Mouse (Mus musculus) large intestine, adult 2 months (tissue): ENCODE results near the gene Pcsk7. TPM values are rescaled to one million over a fixed set of nuclear protein-coding genes. Genes with fewer than 3 reads are reported as not detected.
A peak's percentile ranks its signal among the peaks of the same experiment; 100 is the strongest.

Experiments used
- DNase-seq: peaks from one replicate; pipeline ENCODE4 v3.0.0-alpha.2; 2012; ENCODE audit warnings: low read depth, low spot score
- WGBS: fragments of 180-500 bp; shearing (Covaris S2); methylation state at CpG from one replicate; pipeline ENCODE4 v1.1.7; 2018; 5-methylcytosine and 5-hydroxymethylcytosine counted together
- polyA plus RNA-seq: library from polyadenylated mRNA; depleted of rRNA; stranded (reverse); fragments of >200 nt; gene quantifications from 2 replicates; pipeline ENCODE4 v1.2.3, GENCODE M21; 2012; rRNA removed

Pcsk7 gene
- polyA plus RNA-seq: 30.9 and 55.9 TPM in 2 replicates

DNA sequence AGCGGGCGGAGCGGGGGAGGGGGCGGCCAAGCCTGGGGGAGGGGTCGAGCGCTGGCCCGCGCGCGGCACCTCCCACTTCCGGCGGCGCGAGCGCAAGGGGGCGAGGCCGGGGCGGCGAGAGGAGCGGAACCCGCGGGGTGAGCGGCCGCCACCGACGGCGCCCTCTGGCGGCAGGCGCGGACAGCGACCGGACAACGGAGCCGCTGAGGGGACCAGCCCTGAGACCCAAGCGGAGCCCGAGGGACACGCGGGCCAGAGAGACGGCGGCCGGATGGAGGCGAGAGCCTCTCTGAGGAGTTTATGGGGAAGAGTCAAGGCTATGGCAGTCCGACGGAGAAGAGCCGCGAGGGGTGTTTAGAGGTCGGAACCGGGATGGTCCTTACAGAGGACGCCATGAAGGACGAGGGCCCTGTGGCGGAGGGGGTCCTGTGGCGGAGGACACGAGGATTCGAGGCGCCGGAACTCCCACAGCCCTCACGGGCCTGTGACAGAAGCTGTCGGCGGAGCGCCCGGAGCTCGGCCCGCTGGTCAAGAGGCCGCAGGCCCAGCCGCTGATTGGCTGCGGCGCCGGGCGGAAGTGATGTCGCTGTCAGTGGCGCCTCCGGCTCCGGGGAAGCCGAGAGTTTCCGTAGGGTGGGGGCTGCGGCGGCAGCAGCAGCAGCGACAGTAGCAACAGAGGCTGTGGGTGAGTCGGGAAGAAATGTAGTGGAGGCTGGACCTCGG lies at the start of gene Pcsk7, which contains the start of gene Rnf214:
Gene Pcsk7 (plus strand): TSS at position 143 of the 723 bp plus-strand sequence.
Gene Rnf214 (minus strand): TSS at position 557 of the 723 bp plus-strand sequence.
- DNase-seq: peak; percentile 69
- whole genome bisulfite sequencing: 1% methylated on average over 80 of the region's 80 CpGs

GRCm38 (mm10) chr9:45859364-45859763 lies 46.9 kb upstream of the Pcsk7 start:
- 96% methylated on average over 10 of the region's 10 CpGs for WGBS
- no peak for DNase-seq

DNA sequence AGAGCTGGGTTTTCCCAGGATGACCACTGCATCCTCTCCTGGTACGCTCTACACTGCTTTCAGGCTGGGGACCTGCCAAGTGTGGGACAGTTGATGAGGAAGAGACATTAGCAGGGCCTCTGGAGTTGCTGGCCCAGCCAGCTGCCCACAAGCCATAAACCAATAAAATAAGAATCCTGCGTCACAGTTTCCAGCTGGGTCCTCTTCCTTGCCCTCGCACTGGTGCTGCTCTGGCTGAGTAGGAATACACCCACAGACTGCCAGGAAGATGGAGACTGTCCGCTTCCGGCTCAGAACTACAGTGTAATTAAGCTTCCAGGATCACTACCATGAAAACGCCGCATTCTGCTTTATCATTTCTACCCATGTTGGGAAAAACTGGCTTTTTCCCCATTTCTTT lies 44.5 kb upstream of the Pcsk7 start:
- DNase-seq: peak; percentile 52
- 29% methylated on average over 7 of the region's 7 CpGs for WGBS

GRCm38 (mm10) chr9:45869181-45869580 lies 37.1 kb upstream of the Pcsk7 start:
- no peak for DNase-seq
- 93% methylated on average over 3 of the region's 3 CpGs for WGBS

DNA sequence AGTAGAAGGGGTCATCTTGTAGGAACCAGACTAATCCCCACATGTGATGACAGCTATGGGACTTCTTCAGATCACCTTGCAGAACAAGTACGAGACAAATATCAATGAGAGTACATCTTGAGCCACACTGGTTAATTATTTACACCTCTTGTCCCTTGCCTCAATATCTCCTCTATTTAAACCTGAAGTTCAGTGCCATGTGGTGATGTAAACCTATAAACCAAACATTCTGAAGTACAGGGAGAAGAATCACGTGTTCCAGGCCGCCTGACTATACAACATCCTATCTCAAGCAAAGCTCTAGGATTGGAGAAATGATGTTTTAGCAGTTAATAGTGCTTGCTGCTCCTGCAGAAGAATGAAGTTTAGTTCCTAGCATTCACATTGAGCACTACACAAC lies 36.0 kb upstream of the Pcsk7 start:
- DNase-seq: no peak
- 35% methylated on average over 3 of the region's 3 CpGs for WGBS

DNA sequence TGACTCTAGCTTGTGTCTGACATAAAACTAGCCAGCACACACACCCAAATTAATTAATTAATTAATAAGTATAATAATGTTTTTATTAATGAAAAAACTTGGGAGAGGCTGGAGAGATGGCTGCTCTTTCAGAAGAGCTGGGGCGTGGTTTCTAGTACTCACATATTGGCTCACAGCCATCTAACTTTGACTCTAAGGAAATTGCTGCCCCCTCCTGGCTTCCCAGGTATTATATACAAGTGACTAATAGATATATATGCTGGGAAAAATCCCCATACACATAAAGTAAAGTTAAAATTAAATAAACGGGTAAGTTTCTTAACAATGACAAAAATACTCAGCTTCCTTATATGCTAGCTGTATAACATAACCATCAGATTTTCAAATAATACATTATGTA lies 28.4 kb upstream of the Pcsk7 start:
- DNase-seq: peak; percentile 21
- 41% methylated on average over 2 of the region's 2 CpGs for WGBS

DNA sequence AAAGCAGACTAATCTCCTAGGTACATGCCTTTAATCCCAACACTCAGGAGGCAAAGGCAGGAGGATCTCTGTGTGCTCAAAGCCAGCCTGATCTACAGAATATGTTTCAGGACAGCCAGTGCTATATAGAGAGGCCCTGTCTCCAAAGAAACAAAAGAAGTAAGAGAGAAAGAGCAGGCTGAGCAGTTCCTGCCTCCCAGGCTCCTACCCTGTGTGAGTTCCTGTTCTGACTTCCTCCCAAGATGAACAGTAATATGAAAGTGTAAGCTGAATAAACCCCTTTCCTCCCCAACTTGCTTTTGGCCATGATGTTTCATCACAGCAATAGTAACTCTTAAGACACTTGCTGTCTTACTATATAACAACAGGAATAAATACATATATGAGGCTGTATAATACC lies 12.6 kb upstream of the Pcsk7 start:
- DNase-seq: no peak

DNA sequence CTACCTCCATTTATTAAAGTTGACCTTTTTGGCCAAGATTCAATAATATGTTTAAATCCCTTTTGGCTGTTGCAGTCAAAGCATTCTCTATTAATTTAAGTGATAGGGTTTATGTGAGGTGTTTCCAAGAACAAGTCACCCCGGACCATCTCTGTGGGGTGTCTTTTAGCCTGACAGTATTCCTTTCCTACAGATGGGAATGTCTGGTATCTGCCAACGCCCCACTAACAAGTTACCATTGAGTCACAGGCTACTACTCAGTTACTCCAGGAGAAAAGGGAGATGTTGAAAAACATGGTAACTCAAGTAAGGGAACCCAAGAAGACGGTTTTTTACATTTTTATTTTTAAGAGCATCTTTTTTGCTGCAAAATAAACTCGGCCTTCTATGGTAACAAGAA lies 1.1 kb upstream of the Pcsk7 start:
- WGBS: 30% methylated on average over 4 of the region's 4 CpGs
- DNase-seq: no peak

- no peak for DNase-seq
- 0% methylated on average over 20 of the region's 27 CpGs for WGBS
Measured at GRCm38 (mm10) chr9:45905811-45906237, 473 bp upstream of the Pcsk7 start.

DNA sequence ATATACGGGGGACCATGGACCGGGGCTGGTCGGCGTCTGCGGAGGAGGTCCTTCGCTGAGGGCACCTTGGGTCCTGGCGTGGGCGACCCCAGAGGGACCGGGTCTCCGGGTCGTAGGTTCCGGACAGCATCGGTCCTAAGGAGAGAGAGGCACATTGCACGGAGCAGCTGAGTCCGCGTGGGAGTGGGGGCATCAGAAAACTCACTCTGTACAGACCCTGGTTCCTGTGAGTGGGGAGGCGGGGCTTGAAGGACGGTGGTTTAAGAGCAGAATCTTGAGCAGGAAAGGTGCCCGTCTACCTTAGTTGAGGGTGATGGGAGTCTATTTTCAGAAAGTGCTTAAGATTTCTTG lies 756 bp downstream of the Pcsk7 start:
- no peak for DNase-seq
- under 1% methylated on average over 19 of the region's 19 CpGs for WGBS

- DNase-seq: no peak
- 58% methylated on average over 3 of the region's 3 CpGs for WGBS
Measured at GRCm38 (mm10) chr9:45910995-45911394, 4.7 kb downstream of the Pcsk7 start.

GRCm38 (mm10) chr9:45911673-45912072 lies 5.4 kb downstream of the Pcsk7 start:
- WGBS: 64% methylated on average over 1 of the region's 1 CpGs
- DNase-seq: no peak

DNA sequence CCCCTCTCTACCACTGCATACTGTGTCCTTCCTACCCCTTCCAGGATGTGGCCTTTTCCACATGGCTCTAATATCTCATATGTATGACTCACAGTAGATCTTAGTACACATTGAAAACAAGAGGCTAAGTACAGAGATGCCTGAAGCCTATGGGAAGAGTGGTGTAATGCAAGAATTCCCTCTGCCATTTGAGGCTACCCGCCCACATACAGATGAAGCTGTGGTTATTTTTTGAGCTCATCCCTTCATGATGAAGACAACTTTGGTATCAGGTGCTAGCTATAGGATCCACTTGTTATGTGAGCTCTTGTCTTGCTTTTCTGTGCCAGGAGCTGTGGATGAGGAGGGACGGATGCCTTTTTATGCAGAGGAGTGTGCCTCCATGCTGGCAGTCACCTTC lies 9.4 kb downstream of the Pcsk7 start:
- no peak for DNase-seq
- 90% methylated on average over 2 of the region's 2 CpGs for WGBS

DNA sequence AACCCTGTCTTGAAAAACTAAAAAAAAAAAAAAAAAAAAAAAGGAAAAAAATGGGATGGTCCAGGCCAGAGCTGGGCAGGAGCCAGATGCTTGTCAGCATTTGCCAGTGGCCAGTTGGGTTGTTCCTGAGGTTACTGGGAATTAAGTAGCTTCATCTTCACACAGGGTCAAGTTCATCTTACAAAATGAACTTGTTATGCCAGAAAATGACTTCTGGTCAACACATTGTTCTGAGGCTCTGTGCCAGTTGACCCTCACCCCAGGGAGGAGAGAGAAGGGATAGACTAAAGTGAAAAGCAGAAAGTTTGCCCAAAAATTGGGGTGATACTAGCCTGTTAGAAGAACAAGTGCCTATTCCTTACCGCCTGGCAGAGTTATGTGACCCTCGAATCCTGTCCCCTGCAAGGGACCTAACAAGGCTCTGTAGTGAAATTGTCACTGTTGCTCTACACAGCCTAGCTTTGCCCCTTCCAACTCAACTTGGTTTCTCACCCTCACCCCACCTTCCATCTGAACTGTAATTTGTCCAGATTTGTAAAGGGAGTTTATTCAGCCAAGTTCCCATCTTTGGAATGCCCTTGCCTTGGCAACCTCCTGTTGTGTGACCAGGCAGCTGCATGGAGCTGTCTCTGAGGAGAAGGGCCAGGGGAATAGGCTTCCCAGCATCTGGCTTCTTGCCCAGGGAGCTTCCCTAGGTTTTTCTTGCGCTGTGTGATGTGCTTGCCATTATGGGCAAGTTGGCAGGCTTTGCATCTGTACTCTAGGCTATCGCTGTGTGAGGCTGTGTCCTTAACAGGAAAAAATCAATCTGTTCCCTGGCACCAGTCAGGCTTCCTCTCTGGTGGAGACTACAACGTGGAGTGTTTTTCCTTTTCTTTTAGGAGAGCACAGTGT lies 11.0 kb downstream of the Pcsk7 start:
- 68% methylated on average over 5 of the region's 5 CpGs for WGBS
- DNase-seq: no peak

GRCm38 (mm10) chr9:45919895-45920294 lies 13.6 kb downstream of the Pcsk7 start:
- DNase-seq: no peak
- WGBS: 35% methylated on average over 1 of the region's 1 CpGs

GRCm38 (mm10) chr9:45929285-45929684 lies 23.0 kb downstream of the Pcsk7 start:
- WGBS: 76% methylated on average over 5 of the region's 5 CpGs
- DNase-seq: no peak

DNA sequence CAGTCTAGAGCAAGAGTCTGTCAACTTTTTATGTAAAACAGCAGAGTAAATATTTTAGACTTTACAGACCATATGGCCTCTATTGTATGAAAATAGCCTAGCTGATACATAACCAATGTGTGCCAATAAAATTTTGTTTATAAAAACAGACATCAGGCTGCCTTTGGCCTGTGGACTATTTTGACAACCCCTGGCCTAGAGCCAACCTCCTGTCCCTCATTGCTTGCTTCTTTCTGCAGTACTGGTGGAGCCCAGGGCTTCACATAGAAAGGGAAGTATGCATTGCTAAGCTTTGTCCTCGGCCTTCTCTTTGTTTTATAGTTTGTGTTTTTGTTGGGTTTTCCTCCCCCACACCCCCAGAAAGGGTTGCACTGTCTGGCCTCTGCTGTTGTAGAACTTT lies 25.7 kb downstream of the Pcsk7 start:
- DNase-seq: no peak
- WGBS: 13% methylated on average over 1 of the region's 1 CpGs

GRCm38 (mm10) chr9:45932571-45933415 lies 26.5 kb downstream of the Pcsk7 start:
- 32% methylated on average over 11 of the region's 11 CpGs for WGBS
- no peak for DNase-seq

GRCm38 (mm10) chr9:45935628-45936210 lies 29.4 kb downstream of the Pcsk7 start, which contains the start of gene Tagln:
Gene Tagln, minus strand, starts transcription at chr9:45936058.
- 20% methylated on average over 21 of the region's 21 CpGs for WGBS
- no peak for DNase-seq

- 8% methylated on average over 3 of the region's 3 CpGs for WGBS
- DNase-seq: peak; percentile 60
Measured at GRCm38 (mm10) chr9:45936883-45937282, 30.6 kb downstream of the Pcsk7 start.
